Mouse (Mus musculus) C2C12 (cell line): ENCODE results near the gene Sec24b.

Experiments
- CTCF ChIP-seq: IDR thresholded peaks from one replicate; pipeline ENCODE4 v1.5.1; 2011; ENCODE audit not compliant: control insufficient read depth, insufficient read depth, insufficient read length
- FOSL1 ChIP-seq: IDR thresholded peaks from one replicate; pipeline ENCODE4 v1.8.0; 2011; ENCODE audit warnings: mild to moderate bottlenecking, low read length; ENCODE audit not compliant: poor library complexity, insufficient read depth, severe bottlenecking
- MAX ChIP-seq: IDR thresholded peaks from one replicate; pipeline ENCODE4 v1.6.1; 2011; ENCODE audit warnings: mild to moderate bottlenecking, control low read depth
- MYOG ChIP-seq: IDR thresholded peaks from one replicate; pipeline ENCODE4 v1.6.1; 2011; ENCODE audit not compliant: control insufficient read depth, insufficient read length; ENCODE audit errors: extremely low read depth
- USF1 ChIP-seq: IDR thresholded peaks from one replicate; pipeline ENCODE4 v1.6.1; 2011; ENCODE audit warnings: low read depth, mild to moderate bottlenecking, control low read depth, moderate library complexity

DNA sequence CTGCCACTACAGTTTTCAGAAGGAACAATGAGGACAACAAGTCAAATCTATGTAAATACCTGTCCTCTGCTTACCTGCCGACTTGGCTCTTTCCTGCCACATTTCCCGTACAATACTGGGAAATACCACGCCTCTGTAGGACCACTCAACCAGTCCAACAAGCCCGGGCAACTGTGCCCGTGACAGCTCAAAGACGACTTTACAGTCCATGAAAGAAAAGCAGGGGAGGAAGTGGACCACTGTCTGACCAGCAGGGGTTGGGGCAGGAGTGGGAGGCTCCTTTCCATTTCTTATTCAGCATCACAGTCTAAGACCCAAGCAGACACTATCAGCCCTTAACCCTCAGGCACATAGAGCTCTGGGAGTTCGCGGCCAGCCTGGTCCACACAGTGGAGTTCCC is 9.2 kb downstream of the Sec24b start:
- TF ChIP-seq CTCF (no peak), USF1 (no peak), MAX (no peak), FOSL1 (no peak), MYOG (no peak)
